9 mouse cellular contexts compared by ENCODE assay signal in the genomic region with DNA sequence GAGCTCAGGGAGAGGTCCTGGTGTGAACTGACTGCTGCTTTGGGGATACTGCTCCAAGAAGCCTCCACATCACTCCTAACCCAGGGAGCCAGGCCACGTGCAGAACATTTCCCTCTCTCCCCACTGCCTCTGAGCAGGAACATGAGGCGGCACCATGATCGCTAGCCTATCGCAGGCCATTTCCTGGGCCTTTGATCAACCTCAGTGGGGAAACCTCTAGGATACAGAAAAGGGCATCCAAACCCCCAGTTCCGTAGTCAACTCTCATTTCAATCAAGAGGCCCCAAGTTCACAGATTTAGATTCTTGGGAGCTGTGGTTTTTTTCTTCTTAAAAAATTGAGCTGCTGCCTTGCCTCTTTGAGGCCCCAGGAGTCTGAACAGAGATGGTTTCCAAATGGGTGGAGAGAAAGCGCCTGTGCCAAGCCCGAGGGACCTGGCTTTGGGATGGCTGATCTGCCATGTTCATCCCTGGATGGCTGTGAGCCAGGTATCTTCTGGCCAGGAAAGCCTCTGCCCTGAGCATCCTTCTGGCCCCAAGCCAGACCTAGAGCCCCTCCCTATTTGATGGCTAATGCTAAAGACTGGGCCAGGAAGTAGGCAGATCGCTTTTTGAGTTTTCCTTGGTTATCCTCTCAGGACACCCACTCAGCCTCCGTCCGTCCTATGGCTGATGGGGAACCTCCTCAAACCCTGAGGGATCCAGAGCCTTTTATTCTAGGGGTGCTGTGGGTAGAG. TPM values are rescaled to one million over a fixed set of nuclear protein-coding genes. Genes with fewer than 3 reads are reported as not detected.
A peak's percentile ranks its signal among the peaks of the same experiment; 100 is the strongest.
DNase-seq lines count a peak whose midpoint lies in the region; ATAC-seq and TF ChIP-seq lines count a peak whose summit lies in the region.
"Had no signal": no experiment of that assay in that cellular context is flagged by ENCODE, and none has a peak within 500 bp of the region (broad histone marks: within the 10 kb centered on the region; RNA-seq: fewer than 3 reads in every experiment).

No protein-coding gene starts in this region.

- H3K4me1 ChIP-seq in forebrain, postnatal 0 days (ENCODE audit: insufficient read depth): peaks cover 32% of the 10 kb centered on the region
- H3K4me1 ChIP-seq in limb, embryonic 12.5 days (replicated peaks): peaks cover 47% of the 10 kb centered on the region

- no peaks in the 10 kb centered on the region for H3K27me3 ChIP-seq in forebrain, postnatal 0 days (ENCODE audit: insufficient read depth, low read length)
- no peaks in the 10 kb centered on the region for H3K27me3 ChIP-seq in limb, embryonic 12.5 days

- peak overlapping the region; percentile 92 for H3K27ac ChIP-seq in forebrain, postnatal 0 days (ENCODE audit: low read depth, low read length)
- peak overlapping the region; percentile 86 for H3K27ac ChIP-seq in limb, embryonic 12.5 days

- H3K4me3 ChIP-seq in forebrain, postnatal 0 days (ENCODE audit: low read depth, low read length): no peak overlapping the region
- no peak overlapping the region for H3K4me3 ChIP-seq in limb, embryonic 12.5 days (replicated peaks)

- peak; percentile 42 for DNase-seq in cerebellum, adult 11 months
- peak; percentile 74 for DNase-seq in T-cell, adult 2 months (ENCODE audit: low spot score)
- DNase-seq in forebrain, postnatal 0 days: no peak
- no peak for DNase-seq in frontal cortex, postnatal 25 days (ENCODE audit: low spot score in 2 of 2)
- no peak for DNase-seq in right cerebral cortex, postnatal 14 days
- no peak for DNase-seq in layer of hippocampus, postnatal 14 days (ENCODE audit: low spot score in 2 of 2)

- 33% methylated on average over 10 of the region's 10 CpGs for WGBS in forebrain, postnatal 0 days
- WGBS in limb, embryonic 12.5 days: 64% methylated on average over 10 of the region's 10 CpGs

- no peak for ATAC-seq in cerebellum, adult (ENCODE audit: insufficient number of reproducible peaks, low FRiP score, low TSS enrichment)
- ATAC-seq in forebrain, postnatal 0 days: no peak
- no peak for ATAC-seq in limb, embryonic 12.5 days (ENCODE audit: insufficient number of reproducible peaks, insufficient read depth, low FRiP score, low TSS enrichment, low read depth)

- H3K9me3 ChIP-seq in forebrain, postnatal 0 days (ENCODE audit: low read length): no peaks in the 10 kb centered on the region
- peaks cover 6% of the 10 kb centered on the region; the same call in 1 of the 2 replicates for H3K9me3 ChIP-seq in limb, embryonic 12.5 days

- H3K9ac ChIP-seq in forebrain, postnatal 0 days: peak overlapping the region; percentile 11; the same call in 1 of the 2 replicates
- no peak overlapping the region for H3K9ac ChIP-seq in limb, embryonic 12.5 days (replicated peaks)

- H3K36me3 ChIP-seq in forebrain, postnatal 0 days (ENCODE audit: insufficient read depth): no peaks in the 10 kb centered on the region
- H3K36me3 ChIP-seq in limb, embryonic 12.5 days: no peaks in the 10 kb centered on the region

- no peak for TF ChIP-seq CTCF in forebrain, postnatal 0 days (IDR thresholded peaks at IDR 0.05; ENCODE audit: low read depth)

- H3K4me2 ChIP-seq in forebrain, postnatal 0 days (ENCODE audit: low read depth): no peak overlapping the region
- 0 out of 2 replicates have a peak overlapping the region, but pooled peaks have one; percentile 36 for H3K4me2 ChIP-seq in limb, embryonic 12.5 days

RNA-seq across cellular contexts. Expression of gene Gm11733, which starts 5.7 kb away (rescaled TPM):
- total RNA-seq in forebrain, postnatal 0 days (2014; rRNA removed): 0.14 and 0.23 TPM in 2 replicates
- 0.08 and 0.18 TPM in 2 replicates for polyA plus RNA-seq in forebrain, postnatal 0 days (2015; fragmentation: Nextera tagmentation; extraction: Ambion mirVana)
- polyA plus RNA-seq in limb, embryonic 12.5 days (2016; fragmentation: Nextera tagmentation; extraction: Ambion mirVana): not detected in 2 replicates
- total RNA-seq in layer of hippocampus, postnatal 14 days (2021): not detected
- polyA plus RNA-seq: large intestine, adult 2 months had no signal

Comparison
In these comparisons a context has a peak if more than half of its experiments do, and no peak if none do; other contexts are left out.
1. DNase-seq: peak in cerebellum, adult 11 months (single experiment) and T-cell, adult 2 months (single experiment); none in forebrain, postnatal 0 days (single experiment), frontal cortex, postnatal 25 days (0 of 2), right cerebral cortex, postnatal 14 days (single experiment) and layer of hippocampus, postnatal 14 days (0 of 2).